Mouse (Mus musculus): Measurements from ENCODE around the gene Arhgef12. TPM values are rescaled to one million over a fixed set of nuclear protein-coding genes. Genes with fewer than 3 reads are reported as not detected.

Arhgef12 gene
- polyA plus RNA-seq, 1 experiment = 7.4 TPM

GRCm38 (mm10) chr9:43144206-43144810 is 37.3 kb upstream of the Arhgef12 start:
- no peaks in the 10 kb centered on the region for H3K36me3 ChIP-seq (ENCODE audit: control insufficient read depth, insufficient read depth, low read length)
- H3K27ac ChIP-seq (ENCODE audit: insufficient read depth, low read depth, low read length) = no peak overlapping the region
- no peaks in the 10 kb centered on the region for H3K4me1 ChIP-seq (ENCODE audit: control insufficient read depth, insufficient read depth, insufficient read length, low read length)
- no peak; the same call in 1 of the 2 replicates for TF ChIP-seq CTCF (IDR thresholded peaks at IDR 0.05; ENCODE audit: extremely low read depth, insufficient read length, insufficient replicate concordance, low read depth, low read length)
- TF ChIP-seq POLR2A (IDR thresholded peaks at IDR 0.05; ENCODE audit: low read depth, low read length) = no peak
- no peak overlapping the region for H3K4me3 ChIP-seq (ENCODE audit: low read depth, low read length)
- WGBS = 46% methylated on average over 12 of the region's 12 CpGs
- H3K27me3 ChIP-seq (ENCODE audit: control insufficient read depth, insufficient read depth, low read length) = no peaks in the 10 kb centered on the region

- no peak overlapping the region for H3K4me3 ChIP-seq (ENCODE audit: low read depth, low read length)
- WGBS = 3% methylated on average over 4 of the region's 4 CpGs
These were observed 34.8 kb upstream of the Arhgef12 start for GRCm38 (mm10) chr9:43141839-43142238.

GRCm38 (mm10) chr9:43133525-43133924 is 26.5 kb upstream of the Arhgef12 start:
- no peak overlapping the region for H3K27ac ChIP-seq (ENCODE audit: insufficient read depth, low read depth, low read length)
- H3K4me3 ChIP-seq (ENCODE audit: low read depth, low read length) = no peak overlapping the region
- no peaks in the 10 kb centered on the region for H3K4me1 ChIP-seq (ENCODE audit: control insufficient read depth, insufficient read depth, insufficient read length, low read length)
- H3K27me3 ChIP-seq (ENCODE audit: control insufficient read depth, insufficient read depth, low read length) = no peaks in the 10 kb centered on the region
- WGBS = 76% methylated on average over 3 of the region's 3 CpGs
- H3K36me3 ChIP-seq (ENCODE audit: control insufficient read depth, insufficient read depth, low read length) = no peaks in the 10 kb centered on the region
- TF ChIP-seq CTCF (IDR thresholded peaks at IDR 0.05; ENCODE audit: extremely low read depth, insufficient read length, insufficient replicate concordance, low read depth, low read length) (no peak), POLR2A (IDR thresholded peaks at IDR 0.05; ENCODE audit: low read depth, low read length) (no peak)

More at GRCm38 (mm10) chr9:43141839-43142238, 34.8 kb upstream of the Arhgef12 start:
- no peaks in the 10 kb centered on the region for H3K27me3 ChIP-seq (ENCODE audit: control insufficient read depth, insufficient read depth, low read length)
- no peak overlapping the region for H3K27ac ChIP-seq (ENCODE audit: insufficient read depth, low read depth, low read length)
- TF ChIP-seq POLR2A (IDR thresholded peaks at IDR 0.05; ENCODE audit: low read depth, low read length) (no peak), CTCF (IDR thresholded peaks at IDR 0.05; ENCODE audit: extremely low read depth, insufficient read length, insufficient replicate concordance, low read depth, low read length) (peak; percentile 77; the same call in 1 of the 2 replicates)
- H3K36me3 ChIP-seq (ENCODE audit: control insufficient read depth, insufficient read depth, low read length) = no peaks in the 10 kb centered on the region
- H3K4me1 ChIP-seq (ENCODE audit: control insufficient read depth, insufficient read depth, insufficient read length, low read length) = no peaks in the 10 kb centered on the region

GRCm38 (mm10) chr9:43132380-43132779 is 25.3 kb upstream of the Arhgef12 start:
- WGBS = 36% methylated on average over 4 of the region's 4 CpGs

GRCm38 (mm10) chr9:43131940-43132339 is 24.9 kb upstream of the Arhgef12 start:
- TF ChIP-seq POLR2A (IDR thresholded peaks at IDR 0.05; ENCODE audit: low read depth, low read length) = no peak
- TF ChIP-seq CTCF (IDR thresholded peaks at IDR 0.05; ENCODE audit: extremely low read depth, insufficient read length, insufficient replicate concordance, low read depth, low read length) = no peak

More at GRCm38 (mm10) chr9:43132380-43132779, 25.3 kb upstream of the Arhgef12 start:
- Histone ChIP-seq H3K4me3 (ENCODE audit: low read depth, low read length) (no peak overlapping the region), H3K27me3 (ENCODE audit: control insufficient read depth, insufficient read depth, low read length) (no peaks in the 10 kb centered on the region), H3K27ac (ENCODE audit: insufficient read depth, low read depth, low read length) (no peak overlapping the region), H3K36me3 (ENCODE audit: control insufficient read depth, insufficient read depth, low read length) (no peaks in the 10 kb centered on the region), H3K4me1 (ENCODE audit: control insufficient read depth, insufficient read depth, insufficient read length, low read length) (no peaks in the 10 kb centered on the region)
- TF ChIP-seq POLR2A (IDR thresholded peaks at IDR 0.05; ENCODE audit: low read depth, low read length) = no peak
- no peak for TF ChIP-seq CTCF (IDR thresholded peaks at IDR 0.05; ENCODE audit: extremely low read depth, insufficient read length, insufficient replicate concordance, low read depth, low read length)

GRCm38 (mm10) chr9:43130684-43131083 is 23.6 kb upstream of the Arhgef12 start:
- Histone ChIP-seq H3K27me3 (ENCODE audit: control insufficient read depth, insufficient read depth, low read length) (no peaks in the 10 kb centered on the region), H3K4me3 (ENCODE audit: low read depth, low read length) (no peak overlapping the region), H3K4me1 (ENCODE audit: control insufficient read depth, insufficient read depth, insufficient read length, low read length) (no peaks in the 10 kb centered on the region), H3K36me3 (ENCODE audit: control insufficient read depth, insufficient read depth, low read length) (no peaks in the 10 kb centered on the region), H3K27ac (ENCODE audit: insufficient read depth, low read depth, low read length) (no peak overlapping the region)
- 96% methylated on average over 2 of the region's 2 CpGs for WGBS
- peak; percentile 25; the same call in 1 of the 2 replicates for TF ChIP-seq CTCF (IDR thresholded peaks at IDR 0.05; ENCODE audit: extremely low read depth, insufficient read length, insufficient replicate concordance, low read depth, low read length)
- TF ChIP-seq POLR2A (IDR thresholded peaks at IDR 0.05; ENCODE audit: low read depth, low read length) = no peak

More at GRCm38 (mm10) chr9:43131940-43132339, 24.9 kb upstream of the Arhgef12 start:
- Histone ChIP-seq H3K36me3 (ENCODE audit: control insufficient read depth, insufficient read depth, low read length) (no peaks in the 10 kb centered on the region), H3K4me3 (ENCODE audit: low read depth, low read length) (no peak overlapping the region), H3K27ac (ENCODE audit: insufficient read depth, low read depth, low read length) (no peak overlapping the region), H3K4me1 (ENCODE audit: control insufficient read depth, insufficient read depth, insufficient read length, low read length) (no peaks in the 10 kb centered on the region), H3K27me3 (ENCODE audit: control insufficient read depth, insufficient read depth, low read length) (no peaks in the 10 kb centered on the region)
- WGBS = 63% methylated on average over 5 of the region's 5 CpGs

- H3K27me3 ChIP-seq (ENCODE audit: control insufficient read depth, insufficient read depth, low read length) = no peaks in the 10 kb centered on the region
- no peak for TF ChIP-seq CTCF (IDR thresholded peaks at IDR 0.05; ENCODE audit: extremely low read depth, insufficient read length, insufficient replicate concordance, low read depth, low read length)
- no peak for TF ChIP-seq POLR2A (IDR thresholded peaks at IDR 0.05; ENCODE audit: low read depth, low read length)
- no peaks in the 10 kb centered on the region for H3K36me3 ChIP-seq (ENCODE audit: control insufficient read depth, insufficient read depth, low read length)
- no peak overlapping the region for H3K4me3 ChIP-seq (ENCODE audit: low read depth, low read length)
- WGBS = 69% methylated on average over 10 of the region's 10 CpGs
- 0 out of 2 replicates have a peak overlapping the region, but pooled peaks have one; percentile 16 for H3K27ac ChIP-seq (ENCODE audit: insufficient read depth, low read depth, low read length)
- H3K4me1 ChIP-seq (ENCODE audit: control insufficient read depth, insufficient read depth, insufficient read length, low read length) = no peaks in the 10 kb centered on the region
These were observed 20.2 kb upstream of the Arhgef12 start for GRCm38 (mm10) chr9:43127101-43127787.
